Mouse (Mus musculus): ENCODE measurements around the gene Dlx4. TPM values are rescaled to one million over a fixed set of nuclear protein-coding genes. Genes with fewer than 3 reads are reported as not detected.
A peak's percentile ranks its signal among the peaks of the same experiment; 100 is the strongest.

Dlx4 gene
- polyA plus RNA-seq (2015; fragmentation: Nextera tagmentation; extraction: Ambion mirVana) = 0.07 and 0.09 TPM in 2 replicates

GRCm38 (mm10) chr11:95145851-95146403 is at the start of gene Dlx4:
Gene Dlx4, minus strand, starts transcription at chr11:95146263.
- Histone ChIP-seq H3K27me3 (peaks cover 100% of the 10 kb centered on the region), H3K4me2 (peak within 1 kb of the TSS; percentile 69), H3K9me3 (replicated peaks) (no peaks in the 10 kb centered on the region), H3K4me3 (replicated peaks) (peak within 1 kb of the TSS; percentile 49), H3K9ac (no peak within 1 kb of the TSS), H3K27ac (replicated peaks) (no peak within 1 kb of the TSS), H3K4me1 (replicated peaks) (peaks cover 18% of the 10 kb centered on the region), H3K36me3 (replicated peaks) (no peaks in the 10 kb centered on the region)
- WGBS (ENCODE audit: insufficient replicate concordance) = under 1% methylated on average over 48 of the region's 48 CpGs
- no peak for ATAC-seq (ENCODE audit: insufficient read depth)

GRCm38 (mm10) chr11:95189863-95190262 is 43.8 kb upstream of the Dlx4 start:
- H3K4me2 ChIP-seq = no peak overlapping the region
- H3K36me3 ChIP-seq (replicated peaks) = no peaks in the 10 kb centered on the region
- 31% methylated on average over 11 of the region's 11 CpGs for WGBS (ENCODE audit: insufficient replicate concordance)
- no peak overlapping the region for H3K4me3 ChIP-seq (replicated peaks)
- no peak for ATAC-seq (ENCODE audit: insufficient read depth)
- no peak overlapping the region for H3K9ac ChIP-seq
- H3K27me3 ChIP-seq = peaks cover 21% of the 10 kb centered on the region; the same call in 1 of the 2 replicates
- no peak overlapping the region for H3K27ac ChIP-seq (replicated peaks)
- H3K4me1 ChIP-seq (replicated peaks) = no peaks in the 10 kb centered on the region
- no peaks in the 10 kb centered on the region for H3K9me3 ChIP-seq (replicated peaks)

GRCm38 (mm10) chr11:95186826-95187225 is 40.8 kb upstream of the Dlx4 start:
- no peak overlapping the region for H3K4me2 ChIP-seq
- ATAC-seq (ENCODE audit: insufficient read depth) = no peak
- H3K4me1 ChIP-seq (replicated peaks) = no peaks in the 10 kb centered on the region
- no peaks in the 10 kb centered on the region for H3K36me3 ChIP-seq (replicated peaks)
- WGBS (ENCODE audit: insufficient replicate concordance) = 69% methylated on average over 7 of the region's 7 CpGs
- no peak overlapping the region for H3K27ac ChIP-seq (replicated peaks)
- no peaks in the 10 kb centered on the region for H3K9me3 ChIP-seq (replicated peaks)
- no peak overlapping the region for H3K9ac ChIP-seq
- no peak overlapping the region for H3K4me3 ChIP-seq (replicated peaks)
- H3K27me3 ChIP-seq = peaks cover 29% of the 10 kb centered on the region

GRCm38 (mm10) chr11:95185700-95186099 is 39.6 kb upstream of the Dlx4 start:
- Histone ChIP-seq H3K27ac (replicated peaks) (no peak overlapping the region), H3K9me3 (replicated peaks) (no peaks in the 10 kb centered on the region), H3K9ac (no peak overlapping the region), H3K4me3 (replicated peaks) (no peak overlapping the region), H3K4me2 (no peak overlapping the region), H3K4me1 (replicated peaks) (no peaks in the 10 kb centered on the region), H3K36me3 (replicated peaks) (no peaks in the 10 kb centered on the region), H3K27me3 (peaks cover 35% of the 10 kb centered on the region)
- WGBS (ENCODE audit: insufficient replicate concordance) = 17% methylated on average over 11 of the region's 11 CpGs
- no peak for ATAC-seq (ENCODE audit: insufficient read depth)

GRCm38 (mm10) chr11:95184561-95184960 is 38.5 kb upstream of the Dlx4 start:
- Histone ChIP-seq H3K27me3 (peaks cover 38% of the 10 kb centered on the region), H3K9me3 (replicated peaks) (no peaks in the 10 kb centered on the region), H3K36me3 (replicated peaks) (no peaks in the 10 kb centered on the region), H3K4me1 (replicated peaks) (no peaks in the 10 kb centered on the region), H3K4me2 (no peak overlapping the region), H3K27ac (replicated peaks) (no peak overlapping the region), H3K9ac (no peak overlapping the region), H3K4me3 (replicated peaks) (no peak overlapping the region)
- WGBS (ENCODE audit: insufficient replicate concordance) = 26% methylated on average over 5 of the region's 5 CpGs
- ATAC-seq (ENCODE audit: insufficient read depth) = no peak

GRCm38 (mm10) chr11:95179311-95179710 is 33.2 kb upstream of the Dlx4 start:
- Histone ChIP-seq H3K4me1 (replicated peaks) (no peaks in the 10 kb centered on the region), H3K36me3 (replicated peaks) (no peaks in the 10 kb centered on the region), H3K27ac (replicated peaks) (no peak overlapping the region), H3K4me2 (no peak overlapping the region), H3K4me3 (replicated peaks) (no peak overlapping the region), H3K27me3 (peaks cover 30% of the 10 kb centered on the region), H3K9me3 (replicated peaks) (no peaks in the 10 kb centered on the region), H3K9ac (no peak overlapping the region)
- 60% methylated on average over 12 of the region's 12 CpGs for WGBS (ENCODE audit: insufficient replicate concordance)
- ATAC-seq (ENCODE audit: insufficient read depth) = no peak

- no peak overlapping the region for H3K9ac ChIP-seq
- no peaks in the 10 kb centered on the region for H3K4me1 ChIP-seq (replicated peaks)
- no peak overlapping the region for H3K27ac ChIP-seq (replicated peaks)
- 42% methylated on average over 5 of the region's 5 CpGs for WGBS (ENCODE audit: insufficient replicate concordance)
- peaks cover 10% of the 10 kb centered on the region; the same call in 1 of the 2 replicates for H3K27me3 ChIP-seq
- H3K4me2 ChIP-seq = no peak overlapping the region
- H3K9me3 ChIP-seq (replicated peaks) = no peaks in the 10 kb centered on the region
- no peak overlapping the region for H3K4me3 ChIP-seq (replicated peaks)
- no peak for ATAC-seq (ENCODE audit: insufficient read depth)
- no peaks in the 10 kb centered on the region for H3K36me3 ChIP-seq (replicated peaks)
Measured at GRCm38 (mm10) chr11:95165857-95166256, 19.8 kb upstream of the Dlx4 start.

GRCm38 (mm10) chr11:95161708-95162107 is 15.6 kb upstream of the Dlx4 start:
- no peaks in the 10 kb centered on the region for H3K9me3 ChIP-seq (replicated peaks)
- no peak for ATAC-seq (ENCODE audit: insufficient read depth)
- no peak overlapping the region for H3K9ac ChIP-seq
- H3K27me3 ChIP-seq = peaks cover 18% of the 10 kb centered on the region; the same call in 1 of the 2 replicates
- no peaks in the 10 kb centered on the region for H3K36me3 ChIP-seq (replicated peaks)
- WGBS (ENCODE audit: insufficient replicate concordance) = 48% methylated on average over 4 of the region's 4 CpGs
- H3K4me1 ChIP-seq (replicated peaks) = no peaks in the 10 kb centered on the region
- H3K27ac ChIP-seq (replicated peaks) = no peak overlapping the region
- no peak overlapping the region for H3K4me2 ChIP-seq
- H3K4me3 ChIP-seq (replicated peaks) = no peak overlapping the region

GRCm38 (mm10) chr11:95160693-95161092 is 14.6 kb upstream of the Dlx4 start:
- H3K36me3 ChIP-seq (replicated peaks) = no peaks in the 10 kb centered on the region
- H3K27me3 ChIP-seq = peaks cover 19% of the 10 kb centered on the region; the same call in 1 of the 2 replicates
- no peaks in the 10 kb centered on the region for H3K4me1 ChIP-seq (replicated peaks)
- no peak overlapping the region for H3K4me2 ChIP-seq
- no peak overlapping the region for H3K9ac ChIP-seq
- ATAC-seq (ENCODE audit: insufficient read depth) = no peak
- WGBS (ENCODE audit: insufficient replicate concordance) = 40% methylated on average over 7 of the region's 7 CpGs
- no peaks in the 10 kb centered on the region for H3K9me3 ChIP-seq (replicated peaks)
- H3K27ac ChIP-seq (replicated peaks) = no peak overlapping the region
- H3K4me3 ChIP-seq (replicated peaks) = no peak overlapping the region

- H3K27me3 ChIP-seq = peaks cover 27% of the 10 kb centered on the region; the same call in 1 of the 2 replicates
- H3K27ac ChIP-seq (replicated peaks) = no peak overlapping the region
- no peaks in the 10 kb centered on the region for H3K4me1 ChIP-seq (replicated peaks)
- no peak overlapping the region for H3K4me3 ChIP-seq (replicated peaks)
- H3K9me3 ChIP-seq (replicated peaks) = no peaks in the 10 kb centered on the region
- 68% methylated on average over 8 of the region's 8 CpGs for WGBS (ENCODE audit: insufficient replicate concordance)
- H3K9ac ChIP-seq = no peak overlapping the region
- H3K36me3 ChIP-seq (replicated peaks) = no peaks in the 10 kb centered on the region
- no peak overlapping the region for H3K4me2 ChIP-seq
- no peak for ATAC-seq (ENCODE audit: insufficient read depth)
Measured at GRCm38 (mm10) chr11:95159763-95160371, 13.8 kb upstream of the Dlx4 start.

- peaks cover 40% of the 10 kb centered on the region for H3K27me3 ChIP-seq
- no peak overlapping the region for H3K9ac ChIP-seq
- H3K4me3 ChIP-seq (replicated peaks) = no peak overlapping the region
- H3K4me2 ChIP-seq = no peak overlapping the region
- no peaks in the 10 kb centered on the region for H3K4me1 ChIP-seq (replicated peaks)
- H3K36me3 ChIP-seq (replicated peaks) = no peaks in the 10 kb centered on the region
- H3K27ac ChIP-seq (replicated peaks) = no peak overlapping the region
- no peaks in the 10 kb centered on the region for H3K9me3 ChIP-seq (replicated peaks)
- no peak for ATAC-seq (ENCODE audit: insufficient read depth)
- WGBS (ENCODE audit: insufficient replicate concordance) = 36% methylated on average over 5 of the region's 5 CpGs
Measured at GRCm38 (mm10) chr11:95157872-95158271, 11.8 kb upstream of the Dlx4 start.

- H3K36me3 ChIP-seq (replicated peaks) = no peaks in the 10 kb centered on the region
- no peaks in the 10 kb centered on the region for H3K4me1 ChIP-seq (replicated peaks)
- no peak overlapping the region for H3K4me3 ChIP-seq (replicated peaks)
- no peak overlapping the region for H3K4me2 ChIP-seq
- 43% methylated on average over 5 of the region's 5 CpGs for WGBS (ENCODE audit: insufficient replicate concordance)
- no peak for ATAC-seq (ENCODE audit: insufficient read depth)
- H3K9ac ChIP-seq = no peak overlapping the region
- H3K9me3 ChIP-seq (replicated peaks) = no peaks in the 10 kb centered on the region
- H3K27ac ChIP-seq (replicated peaks) = no peak overlapping the region
- H3K27me3 ChIP-seq = peaks cover 41% of the 10 kb centered on the region
Measured at GRCm38 (mm10) chr11:95157356-95157755, 11.3 kb upstream of the Dlx4 start.

Data from liver, embryonic 15.5 days (tissue).